Comparison of ENCODE assay signal across 12 mouse cellular contexts in the genomic region with DNA sequence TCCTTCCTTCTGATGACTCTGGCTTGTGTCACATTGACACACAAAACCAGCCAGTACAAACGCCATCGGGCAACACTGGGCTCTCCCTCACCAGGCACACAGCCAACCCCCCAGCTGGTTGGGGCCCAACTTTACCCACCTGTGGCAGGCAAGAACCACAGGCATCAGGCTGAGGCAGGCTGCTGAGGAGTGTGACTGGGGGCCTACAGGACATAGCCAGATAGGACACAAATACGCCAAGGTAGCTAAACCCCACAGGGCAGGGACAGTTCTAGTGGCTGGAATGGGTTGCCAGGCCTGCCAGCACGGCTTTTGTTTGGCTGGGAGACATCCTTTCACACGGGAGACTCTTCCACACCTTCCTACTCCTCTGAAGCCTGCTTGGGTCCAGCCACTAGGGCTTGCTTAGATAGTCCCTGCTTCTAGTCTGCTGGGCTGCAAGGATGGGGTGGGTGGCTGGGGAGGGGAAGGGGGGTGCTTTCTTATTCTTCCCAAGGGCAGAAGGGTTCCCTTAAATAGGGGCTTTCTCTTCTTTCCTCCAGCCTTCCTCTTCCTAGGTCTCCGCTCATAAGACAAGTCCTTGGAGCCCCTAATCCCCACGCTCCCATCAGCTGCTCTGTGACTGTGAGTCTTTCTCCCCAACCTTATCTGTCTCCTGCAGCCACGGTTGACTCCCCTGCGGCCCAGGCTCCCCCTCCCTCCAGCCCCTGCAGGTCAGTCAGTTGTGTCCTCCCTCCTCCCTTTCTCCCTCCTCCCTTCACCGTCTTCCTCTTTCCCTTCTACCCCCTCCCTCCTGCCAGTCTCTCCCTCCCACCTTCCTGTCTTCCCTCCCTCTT. TPM values are rescaled to one million over a fixed set of nuclear protein-coding genes. Genes with fewer than 3 reads are reported as not detected.
DNase-seq lines count a peak whose midpoint lies in the region; ATAC-seq and TF ChIP-seq lines count a peak whose summit lies in the region.
"Had no signal": no experiment of that assay in that cellular context is flagged by ENCODE, and none has a peak within 500 bp of the region (broad histone marks: within the 10 kb centered on the region; RNA-seq: fewer than 3 reads in every experiment).

No protein-coding gene starts in this region.

- peak overlapping the region; percentile 6 for H3K27ac ChIP-seq in midbrain, embryonic 10.5 days (replicated peaks)
- no peak overlapping the region; the same call in 1 of the 2 replicates for H3K27ac ChIP-seq in midbrain, postnatal 0 days (ENCODE audit: low read depth, low read length)
- peak overlapping the region; percentile 95 for H3K27ac ChIP-seq in liver, embryonic 14.5 days
- H3K27ac ChIP-seq: heart, adult 2 months; layer of hippocampus, adult 2 months had no signal

- H3K36me3 ChIP-seq in midbrain, embryonic 10.5 days: no peaks in the 10 kb centered on the region
- H3K36me3 ChIP-seq in midbrain, postnatal 0 days (ENCODE audit: insufficient read depth, low read length): no peaks in the 10 kb centered on the region
- H3K36me3 ChIP-seq in liver, embryonic 14.5 days (replicated peaks; ENCODE audit: control insufficient read depth, insufficient read depth, low read depth): no peaks in the 10 kb centered on the region
- H3K36me3 ChIP-seq: neural tube, embryonic 13.5 days had no signal

- peaks cover 58% of the 10 kb centered on the region for H3K27me3 ChIP-seq in midbrain, embryonic 10.5 days (ENCODE audit: low read depth, poor library complexity, severe bottlenecking)
- no peaks in the 10 kb centered on the region for H3K27me3 ChIP-seq in midbrain, postnatal 0 days (ENCODE audit: insufficient read depth, low read length)
- no peaks in the 10 kb centered on the region; the same call in 1 of the 2 replicates for H3K27me3 ChIP-seq in liver, embryonic 14.5 days (ENCODE audit: control insufficient read depth, insufficient read depth, low read length)

- H3K9ac ChIP-seq in midbrain, postnatal 0 days (replicated peaks; ENCODE audit: low read length, poor library complexity, severe bottlenecking): no peak overlapping the region
- H3K9ac ChIP-seq in liver, embryonic 14.5 days (replicated peaks): peak overlapping the region; percentile 63
- H3K9ac ChIP-seq: neural tube, embryonic 13.5 days had no signal

- H3K4me3 ChIP-seq in midbrain, embryonic 10.5 days: no peak overlapping the region
- H3K4me3 ChIP-seq in midbrain, postnatal 0 days (ENCODE audit: low read depth, low read length): no peak overlapping the region
- H3K4me3 ChIP-seq in liver, embryonic 14.5 days (ENCODE audit: insufficient read depth in 1 of 2, low read depth in 2 of 2, low read length in 2 of 2): peak overlapping the region; percentile 20 to 23; a peak in 3 of 4 replicates
- H3K4me3 ChIP-seq: heart, adult 2 months; layer of hippocampus, adult 2 months; neural tube, embryonic 13.5 days had no signal

- H3K4me2 ChIP-seq in midbrain, postnatal 0 days (ENCODE audit: low read depth, low read length, poor library complexity, severe bottlenecking): no peak overlapping the region
- peak overlapping the region; percentile 68 for H3K4me2 ChIP-seq in liver, embryonic 14.5 days (ENCODE audit: low read depth)
- H3K4me2 ChIP-seq: neural tube, embryonic 13.5 days had no signal

- TF ChIP-seq EP300 in liver, embryonic 14.5 days (IDR thresholded peaks at IDR 0.05; ENCODE audit: low read depth): peak; percentile 84

- H3K9me3 ChIP-seq in midbrain, embryonic 10.5 days (replicated peaks): no peaks in the 10 kb centered on the region
- H3K9me3 ChIP-seq in midbrain, postnatal 0 days (ENCODE audit: low read length): no peaks in the 10 kb centered on the region
- H3K9me3 ChIP-seq in liver, embryonic 14.5 days (ENCODE audit: control insufficient read depth, low read length): no peaks in the 10 kb centered on the region
- H3K9me3 ChIP-seq: neural tube, embryonic 13.5 days had no signal

- no peak for TF ChIP-seq CTCF in midbrain, postnatal 0 days (IDR thresholded peaks at IDR 0.05)
- TF ChIP-seq CTCF in liver, embryonic 14.5 days (IDR thresholded peaks at IDR 0.05; ENCODE audit: low read depth): no peak; the same call in 1 of the 2 replicates

- DNase-seq in embryo, embryonic 10.5 days (ENCODE audit: low spot score): peak; percentile 21
- DNase-seq in embryo, embryonic 9.5 days (ENCODE audit: extremely low spot score): no peak
- DNase-seq in midbrain, embryonic 10.5 days (ENCODE audit: low spot score): no peak
- no peak for DNase-seq in midbrain, postnatal 0 days (ENCODE audit: low spot score)
- peak; percentile 88 to 91 (median 90) for DNase-seq in liver, embryonic 14.5 days (ENCODE audit: low read depth in 3 of 3, low spot score in 3 of 3)
- peak; percentile 82 to 85 for DNase-seq in spleen, postnatal 4 days (ENCODE audit: low spot score in 2 of 2)
- no peak for DNase-seq in natural killer cell, adult 2 months (ENCODE audit: low spot score in 2 of 2)
- DNase-seq in adipocyte (ENCODE audit: low spot score): no peak
- DNase-seq: heart, adult 2 months; lung, adult 2 months had no signal

- no peak for ATAC-seq in midbrain, postnatal 0 days (ENCODE audit: low FRiP score)
- peak; percentile 93 for ATAC-seq in liver, embryonic 14.5 days (ENCODE audit: insufficient read depth)

- WGBS in midbrain, embryonic 10.5 days: 37% methylated on average over 10 of the region's 10 CpGs
- 40% methylated on average over 10 of the region's 10 CpGs for WGBS in midbrain, postnatal 0 days
- 8% methylated on average over 10 of the region's 10 CpGs for WGBS in liver, embryonic 14.5 days (ENCODE audit: insufficient replicate concordance)

- peaks cover 20% of the 10 kb centered on the region for H3K4me1 ChIP-seq in midbrain, embryonic 10.5 days
- H3K4me1 ChIP-seq in midbrain, postnatal 0 days (ENCODE audit: insufficient read depth, low read length): no peaks in the 10 kb centered on the region
- H3K4me1 ChIP-seq in liver, embryonic 14.5 days (replicated peaks; ENCODE audit: control insufficient read depth in 2 of 2, insufficient read depth in 2 of 2, low read length in 1 of 2): peaks cover 54 to 57% of the 10 kb centered on the region in 2 experiments

RNA-seq across cellular contexts. Expression of gene 6430571L13Rik, which starts 29.1 kb away (rescaled TPM):
- 1.8 and 2.5 TPM in 2 replicates for polyA plus RNA-seq in midbrain, embryonic 10.5 days (2016; fragmentation: Nextera tagmentation; extraction: Ambion mirVana)
- total RNA-seq in midbrain, postnatal 0 days (2014; rRNA removed): 11.0 and 13.6 TPM in 2 replicates
- polyA plus RNA-seq in midbrain, postnatal 0 days (2015; fragmentation: Nextera tagmentation; extraction: Ambion mirVana): 10.4 and 11.1 TPM in 2 replicates
- 0.05 and 0.07 TPM in 2 replicates for polyA plus RNA-seq in liver, embryonic 14.5 days (2012; rRNA removed)
- polyA plus RNA-seq in liver, embryonic 14.5 days (2014; fragmentation: Nextera tagmentation; extraction: Ambion mirVana): 0.20 TPM in 1 of 2 replicates, not detected in the other

RNA-seq across cellular contexts. Expression of gene Cacna2d2, which starts 29.9 kb away (rescaled TPM):
- polyA plus RNA-seq in midbrain, embryonic 10.5 days (2016; fragmentation: Nextera tagmentation; extraction: Ambion mirVana): 1.00 and 1.7 TPM in 2 replicates
- 138 and 191 TPM in 2 replicates for total RNA-seq in midbrain, postnatal 0 days (2014; rRNA removed)
- polyA plus RNA-seq in midbrain, postnatal 0 days (2015; fragmentation: Nextera tagmentation; extraction: Ambion mirVana): 8.4 and 9.0 TPM in 2 replicates
- 0.06 and 0.08 TPM in 2 replicates for polyA plus RNA-seq in liver, embryonic 14.5 days (2012; rRNA removed)
- polyA plus RNA-seq in liver, embryonic 14.5 days (2014; fragmentation: Nextera tagmentation; extraction: Ambion mirVana): not detected in 2 replicates

RNA-seq across cellular contexts. Expression of gene Hemk1, which starts 31.3 kb away (rescaled TPM):
- polyA plus RNA-seq in midbrain, embryonic 10.5 days (2016; fragmentation: Nextera tagmentation; extraction: Ambion mirVana): 13.5 and 15.2 TPM in 2 replicates
- 15.8 and 21.3 TPM in 2 replicates for total RNA-seq in midbrain, postnatal 0 days (2014; rRNA removed)
- 15.9 and 19.4 TPM in 2 replicates for polyA plus RNA-seq in midbrain, postnatal 0 days (2015; fragmentation: Nextera tagmentation; extraction: Ambion mirVana)
- 3.1 and 3.3 TPM in 2 replicates for polyA plus RNA-seq in liver, embryonic 14.5 days (2012; rRNA removed)
- 2.2 and 3.5 TPM in 2 replicates for polyA plus RNA-seq in liver, embryonic 14.5 days (2014; fragmentation: Nextera tagmentation; extraction: Ambion mirVana)

Comparison
In these comparisons a context has a peak if more than half of its experiments do, and no peak if none do; other contexts are left out.
1. DNase-seq: peak in embryo, embryonic 10.5 days (single experiment), liver, embryonic 14.5 days (3 of 3) and spleen, postnatal 4 days (2 of 2); none in embryo, embryonic 9.5 days (single experiment), midbrain, embryonic 10.5 days (single experiment), midbrain, postnatal 0 days (single experiment), natural killer cell, adult 2 months (0 of 2) and adipocyte (single experiment).
2. H3K4me3 ChIP-seq: peak in liver, embryonic 14.5 days (2 of 2); none in midbrain, embryonic 10.5 days (single experiment) and midbrain, postnatal 0 days (single experiment).